Mouse (Mus musculus) spleen, postnatal 10 days (tissue): Measurements from ENCODE around the gene Cfap43.

Source experiments
- DNase-seq, 2 experiments: peaks; one replicate each; pipeline ENCODE4 v3.0.0; 2021 to 2022; ENCODE audit warnings: low spot score in 2 of 2

Gene Cfap43

GRCm38 (mm10) chr19:47713457-47713856 is 205.6 kb downstream of the Cfap43 start:
- DNase-seq, result no peak

DNA sequence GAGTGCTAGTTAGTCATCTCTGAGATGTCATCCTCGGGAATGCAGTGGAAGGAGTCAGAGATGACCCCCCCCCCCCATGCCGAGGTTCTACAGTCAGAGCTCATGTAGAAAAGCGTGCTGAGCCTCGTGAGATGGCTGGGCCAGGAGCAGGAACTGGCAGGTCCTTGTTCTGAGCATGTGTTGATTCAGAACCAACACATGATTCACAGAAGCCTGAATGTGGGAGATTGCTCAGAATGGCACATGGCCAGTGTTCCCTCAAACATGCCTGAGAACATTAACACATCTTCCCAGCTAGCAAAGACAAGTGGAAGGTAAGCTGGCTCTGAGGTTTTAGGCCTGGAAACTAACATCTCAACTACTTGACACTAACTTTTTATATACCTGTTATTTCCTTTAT is 208.7 kb downstream of the Cfap43 start:
- DNase-seq, result no peak

GRCm38 (mm10) chr19:47705772-47706309 is 213.2 kb downstream of the Cfap43 start:
- DNase-seq, result no peak

GRCm38 (mm10) chr19:47705080-47705771 is 213.9 kb downstream of the Cfap43 start:
- no peak for DNase-seq

- DNase-seq, result no peak
Observed at GRCm38 (mm10) chr19:47700509-47700908, 218.6 kb downstream of the Cfap43 start.

GRCm38 (mm10) chr19:47699743-47700142 is 219.3 kb downstream of the Cfap43 start:
- DNase-seq, result no peak

GRCm38 (mm10) chr19:47698266-47698665 is 220.8 kb downstream of the Cfap43 start:
- no peak for DNase-seq

GRCm38 (mm10) chr19:47697067-47697466 is 222.0 kb downstream of the Cfap43 start:
- no peak for DNase-seq

GRCm38 (mm10) chr19:47696411-47696810 is 222.7 kb downstream of the Cfap43 start:
- no peak for DNase-seq

GRCm38 (mm10) chr19:47695725-47696124 is 223.4 kb downstream of the Cfap43 start:
- DNase-seq, result no peak

- no peak for DNase-seq
Observed at GRCm38 (mm10) chr19:47691994-47692393, 227.1 kb downstream of the Cfap43 start, which contains the start of gene Col17a1. Gene Col17a1 (minus strand): TSS chr19:47692094.

- no peak for DNase-seq
Observed at GRCm38 (mm10) chr19:47689592-47689991, 229.5 kb downstream of the Cfap43 start.
